Mouse (Mus musculus): Measurements from ENCODE around the gene Gm128. TPM values are rescaled to one million over a fixed set of nuclear protein-coding genes. Genes with fewer than 3 reads are reported as not detected.

Gene Gm128
- polyA plus RNA-seq, 1 experiment from 2014 or later = 0.30 TPM

- Histone ChIP-seq H3K4me2 (no peak overlapping the region), H3K27ac (ENCODE audit: low read depth, low read length) (no peak overlapping the region), H3K36me3 (ENCODE audit: control insufficient read depth, insufficient read depth, low read length) (peaks cover 29% of the 10 kb centered on the region), H3K9ac (ENCODE audit: low read depth, low read length) (no peak overlapping the region), H3K9me3 (replicated peaks; ENCODE audit: control insufficient read depth, low read length) (no peaks in the 10 kb centered on the region), H3K4me1 (ENCODE audit: control insufficient read depth, insufficient read depth, low read length) (no peaks in the 10 kb centered on the region), H3K27me3 (ENCODE audit: control insufficient read depth, insufficient read depth, low read length) (no peaks in the 10 kb centered on the region), H3K4me3 (ENCODE audit: low read depth, low read length) (no peak overlapping the region)
- no peak for ATAC-seq (replicated peaks; ENCODE audit: insufficient number of reproducible peaks, low FRiP score, low TSS enrichment)
- 88% methylated on average over 2 of the region's 2 CpGs for WGBS (ENCODE audit: insufficient replicate concordance)
Observed at GRCm38 (mm10) chr3:95200562-95200961, 40.8 kb downstream of the Gm128 start.

GRCm38 (mm10) chr3:95200132-95200531 is 41.3 kb downstream of the Gm128 start:
- Histone ChIP-seq H3K27me3 (ENCODE audit: control insufficient read depth, insufficient read depth, low read length) (no peaks in the 10 kb centered on the region), H3K4me1 (ENCODE audit: control insufficient read depth, insufficient read depth, low read length) (no peaks in the 10 kb centered on the region), H3K36me3 (ENCODE audit: control insufficient read depth, insufficient read depth, low read length) (peaks cover 29% of the 10 kb centered on the region), H3K4me3 (ENCODE audit: low read depth, low read length) (no peak overlapping the region), H3K9ac (ENCODE audit: low read depth, low read length) (no peak overlapping the region), H3K27ac (ENCODE audit: low read depth, low read length) (no peak overlapping the region), H3K9me3 (replicated peaks; ENCODE audit: control insufficient read depth, low read length) (no peaks in the 10 kb centered on the region), H3K4me2 (no peak overlapping the region)
- WGBS (ENCODE audit: insufficient replicate concordance) = 89% methylated on average over 7 of the region's 7 CpGs
- no peak for ATAC-seq (replicated peaks; ENCODE audit: insufficient number of reproducible peaks, low FRiP score, low TSS enrichment)

GRCm38 (mm10) chr3:95199101-95199500 is 42.3 kb downstream of the Gm128 start:
- H3K9ac ChIP-seq (ENCODE audit: low read depth, low read length) = no peak overlapping the region
- H3K4me3 ChIP-seq (ENCODE audit: low read depth, low read length) = no peak overlapping the region
- H3K27ac ChIP-seq (ENCODE audit: low read depth, low read length) = no peak overlapping the region
- WGBS (ENCODE audit: insufficient replicate concordance) = 75% methylated on average over 1 of the region's 1 CpGs
- peaks cover 29% of the 10 kb centered on the region for H3K36me3 ChIP-seq (ENCODE audit: control insufficient read depth, insufficient read depth, low read length)
- no peaks in the 10 kb centered on the region for H3K27me3 ChIP-seq (ENCODE audit: control insufficient read depth, insufficient read depth, low read length)
- no peak overlapping the region for H3K4me2 ChIP-seq
- ATAC-seq (replicated peaks; ENCODE audit: insufficient number of reproducible peaks, low FRiP score, low TSS enrichment) = no peak
- H3K4me1 ChIP-seq (ENCODE audit: control insufficient read depth, insufficient read depth, low read length) = no peaks in the 10 kb centered on the region
- H3K9me3 ChIP-seq (replicated peaks; ENCODE audit: control insufficient read depth, low read length) = no peaks in the 10 kb centered on the region

GRCm38 (mm10) chr3:95195772-95196171 is 45.6 kb downstream of the Gm128 start:
- Histone ChIP-seq H3K36me3 (ENCODE audit: control insufficient read depth, insufficient read depth, low read length) (peaks cover 15% of the 10 kb centered on the region), H3K4me1 (ENCODE audit: control insufficient read depth, insufficient read depth, low read length) (no peaks in the 10 kb centered on the region), H3K27ac (ENCODE audit: low read depth, low read length) (no peak overlapping the region), H3K4me2 (no peak overlapping the region), H3K9ac (ENCODE audit: low read depth, low read length) (no peak overlapping the region), H3K4me3 (ENCODE audit: low read depth, low read length) (no peak overlapping the region), H3K27me3 (ENCODE audit: control insufficient read depth, insufficient read depth, low read length) (no peaks in the 10 kb centered on the region), H3K9me3 (replicated peaks; ENCODE audit: control insufficient read depth, low read length) (no peaks in the 10 kb centered on the region)
- WGBS (ENCODE audit: insufficient replicate concordance) = 88% methylated on average over 2 of the region's 2 CpGs
- ATAC-seq (replicated peaks; ENCODE audit: insufficient number of reproducible peaks, low FRiP score, low TSS enrichment) = no peak

- Histone ChIP-seq H3K27ac (ENCODE audit: low read depth, low read length) (no peak overlapping the region), H3K4me3 (ENCODE audit: low read depth, low read length) (no peak overlapping the region), H3K9me3 (replicated peaks; ENCODE audit: control insufficient read depth, low read length) (no peaks in the 10 kb centered on the region), H3K9ac (ENCODE audit: low read depth, low read length) (no peak overlapping the region), H3K36me3 (ENCODE audit: control insufficient read depth, insufficient read depth, low read length) (peaks cover 13% of the 10 kb centered on the region), H3K4me2 (no peak overlapping the region), H3K4me1 (ENCODE audit: control insufficient read depth, insufficient read depth, low read length) (no peaks in the 10 kb centered on the region), H3K27me3 (ENCODE audit: control insufficient read depth, insufficient read depth, low read length) (no peaks in the 10 kb centered on the region)
- ATAC-seq (replicated peaks; ENCODE audit: insufficient number of reproducible peaks, low FRiP score, low TSS enrichment) = no peak
- WGBS (ENCODE audit: insufficient replicate concordance) = 88% methylated on average over 6 of the region's 6 CpGs
Observed at GRCm38 (mm10) chr3:95194721-95195135, 46.7 kb downstream of the Gm128 start.

Other genes starting within 250 kb of the Gm128 start
- 16.2 and 19.6 TPM in 2 replicates for gene Zfp687, start 226.2 kb downstream of the Gm128 start, polyA plus RNA-seq (2014; fragmentation: Nextera tagmentation; extraction: Ambion mirVana)
- gene Psmd4, start 199.0 kb downstream of the Gm128 start, polyA plus RNA-seq (2014; fragmentation: Nextera tagmentation; extraction: Ambion mirVana) = 231 and 247 TPM in 2 replicates
- 11.8 and 14.0 TPM in 2 replicates for gene Pip5k1a, start 134.7 kb downstream of the Gm128 start, polyA plus RNA-seq (2014; fragmentation: Nextera tagmentation; extraction: Ambion mirVana)
- gene Vps72, start 130.6 kb downstream of the Gm128 start, polyA plus RNA-seq (2014; fragmentation: Nextera tagmentation; extraction: Ambion mirVana) = 108 and 113 TPM in 2 replicates
- gene Tmod4, start 117.1 kb downstream of the Gm128 start, polyA plus RNA-seq (2014; fragmentation: Nextera tagmentation; extraction: Ambion mirVana) = 0.53 and 0.83 TPM in 2 replicates
- 57.7 and 61.8 TPM in 2 replicates for gene Scnm1, start 107.6 kb downstream of the Gm128 start, polyA plus RNA-seq (2014; fragmentation: Nextera tagmentation; extraction: Ambion mirVana)
- gene Lysmd1, start 107.5 kb downstream of the Gm128 start, polyA plus RNA-seq (2014; fragmentation: Nextera tagmentation; extraction: Ambion mirVana) = 6.5 and 7.6 TPM in 2 replicates
- gene Tnfaip8l2, start 99.2 kb downstream of the Gm128 start, polyA plus RNA-seq (2014; fragmentation: Nextera tagmentation; extraction: Ambion mirVana) = 0.79 and 1.5 TPM in 2 replicates
- 2.2 and 2.8 TPM in 2 replicates for gene Sema6c, start 81.1 kb downstream of the Gm128 start, polyA plus RNA-seq (2014; fragmentation: Nextera tagmentation; extraction: Ambion mirVana)
- 5.4 and 7.2 TPM in 2 replicates for gene Gabpb2, start 23.7 kb downstream of the Gm128 start, polyA plus RNA-seq (2014; fragmentation: Nextera tagmentation; extraction: Ambion mirVana)
- gene Cdc42se1, start 12.9 kb downstream of the Gm128 start, polyA plus RNA-seq (2014; fragmentation: Nextera tagmentation; extraction: Ambion mirVana) = 62.3 and 68.9 TPM in 2 replicates
- gene Mllt11, start 9.4 kb downstream of the Gm128 start, polyA plus RNA-seq (2014; fragmentation: Nextera tagmentation; extraction: Ambion mirVana) = 16.4 and 21.0 TPM in 2 replicates
- gene Bnipl, start 9.6 kb upstream of the Gm128 start, polyA plus RNA-seq (2014; fragmentation: Nextera tagmentation; extraction: Ambion mirVana) = not detected in 2 replicates
- 24.3 and 25.1 TPM in 2 replicates for gene Mindy1, start 39.7 kb upstream of the Gm128 start, polyA plus RNA-seq (2014; fragmentation: Nextera tagmentation; extraction: Ambion mirVana)
- gene Prune1, start 40.5 kb upstream of the Gm128 start, polyA plus RNA-seq (2014; fragmentation: Nextera tagmentation; extraction: Ambion mirVana) = 24.7 and 32.2 TPM in 2 replicates
- gene Anxa9, start 65.6 kb upstream of the Gm128 start, polyA plus RNA-seq (2014; fragmentation: Nextera tagmentation; extraction: Ambion mirVana) = 0.84 and 1.5 TPM in 2 replicates
- 117 and 125 TPM in 2 replicates for gene Cers2, start 73.2 kb upstream of the Gm128 start, polyA plus RNA-seq (2014; fragmentation: Nextera tagmentation; extraction: Ambion mirVana)
- 31.6 and 37.6 TPM in 2 replicates for gene Setdb1, start 115.6 kb upstream of the Gm128 start, polyA plus RNA-seq (2014; fragmentation: Nextera tagmentation; extraction: Ambion mirVana)
- not detected in 2 replicates for gene 4930558C23Rik, start 161.2 kb upstream of the Gm128 start, polyA plus RNA-seq (2014; fragmentation: Nextera tagmentation; extraction: Ambion mirVana)
- 20.6 and 28.5 TPM in 2 replicates for gene Arnt, start 192.8 kb upstream of the Gm128 start, polyA plus RNA-seq (2014; fragmentation: Nextera tagmentation; extraction: Ambion mirVana)

Measured in heart, embryonic 11.5 days (tissue).